Mouse (Mus musculus) thymus, postnatal 10 days (tissue): ENCODE results near the gene Git2.

Experiments
- DNase-seq, 2 experiments: peaks; one replicate each; pipeline ENCODE4 v3.0.0; 2021; ENCODE audit warnings: low spot score in 2 of 2

The Git2 gene

GRCm38 (mm10) chr5:114797253-114797652, 21.9 kb upstream of the Git2 start:
- DNase-seq, result no peak

GRCm38 (mm10) chr5:114796299-114797012, 21.1 kb upstream of the Git2 start:
- DNase-seq, result no peak

- no peak for DNase-seq
Measured at GRCm38 (mm10) chr5:114795653-114796052, 20.3 kb upstream of the Git2 start.

- DNase-seq, result no peak
Measured at GRCm38 (mm10) chr5:114795231-114795630, 19.9 kb upstream of the Git2 start.

GRCm38 (mm10) chr5:114794609-114795008, 19.3 kb upstream of the Git2 start:
- DNase-seq, result no peak

GRCm38 (mm10) chr5:114793317-114793716, 18.0 kb upstream of the Git2 start:
- no peak for DNase-seq

GRCm38 (mm10) chr5:114785196-114785595, 9.9 kb upstream of the Git2 start:
- no peak for DNase-seq

GRCm38 (mm10) chr5:114784622-114785165, 9.4 kb upstream of the Git2 start:
- DNase-seq, result no peak

GRCm38 (mm10) chr5:114783405-114784163, 8.3 kb upstream of the Git2 start:
- DNase-seq, result peak; percentile 55 to 56

- DNase-seq, result no peak
Measured at GRCm38 (mm10) chr5:114782991-114783390, 7.7 kb upstream of the Git2 start.

- no peak for DNase-seq
Measured at GRCm38 (mm10) chr5:114780912-114781311, 5.6 kb upstream of the Git2 start.

GRCm38 (mm10) chr5:114779956-114780489, 4.7 kb upstream of the Git2 start:
- DNase-seq, result peak in 1 of 2 experiments; percentile 29

GRCm38 (mm10) chr5:114776174-114776573, 857 bp upstream of the Git2 start:
- DNase-seq, result no peak

- DNase-seq, result peak; percentile 85 to 86
Measured at GRCm38 (mm10) chr5:114774403-114775051, 790 bp downstream of the Git2 start, which contains the start of gene Ankrd13a. Ankrd13a (plus strand) TSS chr5:114774677.

GRCm38 (mm10) chr5:114773780-114774179, 1.5 kb downstream of the Git2 start:
- peak in 1 of 2 experiments; percentile 28 for DNase-seq

- DNase-seq, result peak; percentile 98 to 99
Measured at GRCm38 (mm10) chr5:114773211-114773710, 2.1 kb downstream of the Git2 start.

- peak; percentile 76 to 81 for DNase-seq
Measured at GRCm38 (mm10) chr5:114772456-114773203, 2.7 kb downstream of the Git2 start.

- no peak for DNase-seq
Measured at GRCm38 (mm10) chr5:114771796-114772195, 3.5 kb downstream of the Git2 start.

GRCm38 (mm10) chr5:114769786-114770185, 5.5 kb downstream of the Git2 start:
- peak in 1 of 2 experiments; percentile 28 for DNase-seq

- DNase-seq, result no peak
Measured at GRCm38 (mm10) chr5:114767185-114767584, 8.1 kb downstream of the Git2 start.

- DNase-seq, result no peak
Measured at GRCm38 (mm10) chr5:114766686-114767085, 8.6 kb downstream of the Git2 start.
